Mouse (Mus musculus): ENCODE results near the gene Tmem126a. TPM values are rescaled to one million over a fixed set of nuclear protein-coding genes. Genes with fewer than 3 reads are reported as not detected.
A peak's percentile ranks its signal among the peaks of the same experiment; 100 is the strongest.

Tmem126a gene
- total RNA-seq (2015) (59.0 and 64.5 TPM in 2 replicates), total RNA-seq (2017) (20.7 and 31.2 TPM in 2 replicates)

DNA sequence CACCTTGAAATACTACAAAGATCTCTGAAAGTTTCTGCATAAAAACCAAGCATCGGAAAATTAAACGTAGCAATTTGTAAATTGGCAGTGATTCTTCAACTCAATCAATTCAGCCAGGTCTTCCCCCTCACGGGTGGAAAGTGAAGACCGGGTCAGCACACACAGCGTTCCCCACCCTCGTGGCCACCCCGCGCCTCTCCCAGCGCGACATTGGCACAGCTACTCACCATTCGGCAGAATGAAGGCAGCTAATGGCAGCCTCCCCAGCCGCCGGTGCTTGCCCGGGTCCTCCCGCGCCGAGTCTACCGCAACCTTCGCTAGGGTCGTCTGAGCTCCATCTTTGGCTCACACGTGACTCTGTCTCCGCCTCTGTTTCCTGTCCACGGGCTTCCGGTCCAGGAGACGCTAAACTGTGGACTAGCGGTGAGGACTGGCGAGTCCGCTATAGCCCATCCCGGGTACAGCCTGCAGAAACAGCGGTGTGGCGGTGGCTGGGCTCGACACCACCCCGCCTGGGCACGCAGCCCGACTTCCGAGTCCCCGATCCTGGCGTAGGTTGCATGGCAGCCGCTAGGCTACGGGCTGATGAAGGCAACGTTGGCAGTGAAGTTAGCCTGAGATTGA is at the start of gene Tmem126a:
Gene Tmem126a, minus strand, starts transcription at position 385 of the 624 bp plus-strand sequence.
- ATAC-seq (ENCODE audit: poor library complexity, severe bottlenecking) = peak; percentile 90

DNA sequence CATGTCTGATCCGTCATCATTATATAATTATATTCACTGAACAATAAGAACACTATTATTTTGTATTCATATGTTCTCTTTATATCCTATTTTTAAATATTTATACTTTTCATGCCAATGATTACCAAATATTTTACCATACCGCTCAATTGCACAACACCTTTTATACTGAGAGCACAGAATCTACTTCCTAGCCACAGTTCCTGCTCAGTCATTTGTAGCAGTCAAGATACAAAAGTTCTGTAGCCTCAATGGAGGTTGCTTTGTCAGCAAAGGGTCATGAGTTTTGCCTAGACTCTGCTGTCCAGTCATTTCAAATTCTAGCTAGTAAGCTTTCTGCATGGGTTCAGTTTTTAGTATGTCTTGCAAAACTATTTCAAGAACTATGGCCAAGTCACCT is 25.6 kb upstream of the Tmem126a start:
- ATAC-seq (ENCODE audit: poor library complexity, severe bottlenecking) = no peak

GRCm38 (mm10) chr7:90476313-90477245 is 19.6 kb upstream of the Tmem126a start, which contains the start of gene Dlg2:
Gene Dlg2, plus strand, starts transcription at chr7:90476672.
- ATAC-seq (ENCODE audit: poor library complexity, severe bottlenecking) = peak; percentile 38; the same call in 1 of the 2 replicates

GRCm38 (mm10) chr7:90475793-90476312 is 18.8 kb upstream of the Tmem126a start, which contains the start of gene Tmem126b:
Gene Tmem126b, minus strand, starts transcription at chr7:90476001.
- ATAC-seq (ENCODE audit: poor library complexity, severe bottlenecking) = peak; percentile 91

- ATAC-seq (ENCODE audit: poor library complexity, severe bottlenecking) = no peak
These were observed 16.5 kb upstream of the Tmem126a start for GRCm38 (mm10) chr7:90473511-90473910.

DNA sequence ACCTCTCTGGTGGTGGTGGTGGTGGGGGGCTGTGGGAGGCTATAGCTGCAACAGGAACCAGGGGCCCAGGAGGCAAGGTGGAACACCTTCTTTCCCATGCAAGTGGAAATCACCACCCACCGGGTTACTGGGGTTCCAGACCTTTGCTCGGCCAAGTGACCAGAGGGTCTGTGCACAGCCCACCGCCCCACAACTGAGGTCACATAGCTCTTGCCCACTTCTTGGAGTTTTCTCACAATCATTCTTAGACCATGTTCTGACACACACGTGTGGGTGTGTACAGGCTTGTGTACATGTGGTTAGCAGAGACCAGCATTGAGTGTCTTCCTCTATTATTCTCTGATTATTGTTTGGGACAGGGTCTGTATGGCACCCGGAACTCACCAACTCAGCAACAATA is 4.4 kb upstream of the Tmem126a start:
- ATAC-seq (ENCODE audit: poor library complexity, severe bottlenecking) = no peak

GRCm38 (mm10) chr7:90460930-90461329 is 3.9 kb upstream of the Tmem126a start:
- ATAC-seq (ENCODE audit: poor library complexity, severe bottlenecking) = peak; percentile 75

DNA sequence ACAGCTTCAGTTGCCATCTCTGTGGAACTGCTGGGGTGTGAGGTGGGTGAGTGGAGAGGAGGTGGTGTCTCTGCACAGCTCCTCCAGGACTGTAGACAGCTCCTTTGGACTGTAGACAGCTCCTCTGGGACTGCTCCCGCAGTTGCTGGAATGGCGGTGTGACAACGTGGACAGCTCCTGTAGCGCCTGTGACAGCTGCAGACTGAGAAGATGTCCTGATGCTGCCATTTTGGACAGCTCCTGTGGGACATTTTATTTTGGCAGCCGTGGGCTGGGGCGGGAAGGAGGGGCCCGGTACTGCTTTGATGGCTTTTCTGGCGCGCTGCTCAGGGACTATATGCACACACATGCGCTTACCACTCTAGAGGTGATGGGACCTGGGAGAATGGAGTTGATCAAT is 3.3 kb upstream of the Tmem126a start:
- ATAC-seq (ENCODE audit: poor library complexity, severe bottlenecking) = no peak

DNA sequence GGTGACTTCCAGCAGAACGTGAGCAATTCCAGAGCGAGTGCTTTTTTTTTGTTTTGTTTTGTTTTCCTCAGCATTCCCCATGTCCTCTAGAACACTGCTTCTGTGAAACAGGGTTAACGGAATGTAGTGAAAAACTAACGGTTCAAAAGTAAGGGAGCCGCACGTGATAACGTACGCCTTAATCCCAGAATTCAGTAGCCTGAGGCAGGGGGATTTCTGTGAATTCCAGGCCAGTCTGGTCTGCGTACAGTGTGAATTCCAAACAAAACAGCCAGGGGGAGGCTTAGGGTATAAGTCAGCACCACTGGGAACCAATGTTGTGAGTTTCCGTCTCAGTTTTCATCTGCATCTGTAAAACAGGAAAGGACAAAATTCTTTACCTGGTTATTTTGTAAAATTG is 488 bp upstream of the Tmem126a start:
- peak; percentile 17 for ATAC-seq (ENCODE audit: poor library complexity, severe bottlenecking)

GRCm38 (mm10) chr7:90456149-90456844 is 732 bp downstream of the Tmem126a start:
- ATAC-seq (ENCODE audit: poor library complexity, severe bottlenecking) = no peak

- no peak for ATAC-seq (ENCODE audit: poor library complexity, severe bottlenecking)
These were observed 12.8 kb downstream of the Tmem126a start for GRCm38 (mm10) chr7:90444206-90444605.

- peak; percentile 71 for ATAC-seq (ENCODE audit: poor library complexity, severe bottlenecking)
These were observed 13.6 kb downstream of the Tmem126a start for GRCm38 (mm10) chr7:90443101-90444091.

- ATAC-seq (ENCODE audit: poor library complexity, severe bottlenecking) = peak; percentile 86
These were observed 14.4 kb downstream of the Tmem126a start, which contains the start of gene Crebzf for GRCm38 (mm10) chr7:90442518-90443080. Gene Crebzf, plus strand, starts transcription at chr7:90442729.

- peak; percentile 4; the same call in 1 of the 2 replicates for ATAC-seq (ENCODE audit: poor library complexity, severe bottlenecking)
These were observed 15.0 kb downstream of the Tmem126a start for GRCm38 (mm10) chr7:90442070-90442469.

DNA sequence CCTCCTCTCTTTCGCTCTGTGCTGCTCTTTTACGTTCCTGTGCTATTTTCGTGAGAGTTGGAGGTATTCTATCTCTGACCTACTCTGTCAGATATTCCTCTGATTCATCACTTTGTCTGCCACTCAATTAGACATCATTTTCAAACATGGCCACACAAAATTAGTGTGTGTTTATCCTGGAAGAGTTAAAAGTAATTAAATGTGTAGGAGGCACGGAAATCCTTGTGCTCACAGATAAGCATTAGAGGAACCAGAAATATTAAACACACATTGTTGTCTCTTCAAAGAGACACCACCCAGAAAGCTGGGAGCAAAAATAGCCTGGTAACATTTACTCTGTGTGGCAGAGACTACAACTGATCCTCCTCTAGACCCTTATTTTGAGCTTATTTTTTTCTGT is 17.0 kb downstream of the Tmem126a start:
- no peak for ATAC-seq (ENCODE audit: poor library complexity, severe bottlenecking)

DNA sequence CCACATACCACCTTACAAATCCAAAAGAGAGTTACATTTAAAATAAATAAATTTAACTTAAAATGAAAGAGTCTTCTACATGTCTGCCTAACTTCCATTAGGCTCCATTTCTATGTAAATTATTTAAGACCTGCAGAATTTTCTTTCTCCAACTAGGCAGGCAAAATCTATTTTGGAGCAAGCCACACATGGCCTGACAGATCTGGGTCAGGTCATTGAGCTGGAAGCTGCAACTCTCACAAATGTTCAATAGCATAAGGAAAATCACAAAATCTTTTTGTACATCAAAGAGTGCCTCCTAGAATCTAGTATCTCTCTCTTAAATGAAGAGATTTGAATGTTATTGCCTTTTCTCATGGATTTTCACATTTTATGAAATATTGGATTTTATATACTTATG is 24.8 kb downstream of the Tmem126a start:
- ATAC-seq (ENCODE audit: poor library complexity, severe bottlenecking) = no peak

GRCm38 (mm10) chr7:90427006-90427405 is 30.0 kb downstream of the Tmem126a start:
- no peak for ATAC-seq (ENCODE audit: poor library complexity, severe bottlenecking)

DNA sequence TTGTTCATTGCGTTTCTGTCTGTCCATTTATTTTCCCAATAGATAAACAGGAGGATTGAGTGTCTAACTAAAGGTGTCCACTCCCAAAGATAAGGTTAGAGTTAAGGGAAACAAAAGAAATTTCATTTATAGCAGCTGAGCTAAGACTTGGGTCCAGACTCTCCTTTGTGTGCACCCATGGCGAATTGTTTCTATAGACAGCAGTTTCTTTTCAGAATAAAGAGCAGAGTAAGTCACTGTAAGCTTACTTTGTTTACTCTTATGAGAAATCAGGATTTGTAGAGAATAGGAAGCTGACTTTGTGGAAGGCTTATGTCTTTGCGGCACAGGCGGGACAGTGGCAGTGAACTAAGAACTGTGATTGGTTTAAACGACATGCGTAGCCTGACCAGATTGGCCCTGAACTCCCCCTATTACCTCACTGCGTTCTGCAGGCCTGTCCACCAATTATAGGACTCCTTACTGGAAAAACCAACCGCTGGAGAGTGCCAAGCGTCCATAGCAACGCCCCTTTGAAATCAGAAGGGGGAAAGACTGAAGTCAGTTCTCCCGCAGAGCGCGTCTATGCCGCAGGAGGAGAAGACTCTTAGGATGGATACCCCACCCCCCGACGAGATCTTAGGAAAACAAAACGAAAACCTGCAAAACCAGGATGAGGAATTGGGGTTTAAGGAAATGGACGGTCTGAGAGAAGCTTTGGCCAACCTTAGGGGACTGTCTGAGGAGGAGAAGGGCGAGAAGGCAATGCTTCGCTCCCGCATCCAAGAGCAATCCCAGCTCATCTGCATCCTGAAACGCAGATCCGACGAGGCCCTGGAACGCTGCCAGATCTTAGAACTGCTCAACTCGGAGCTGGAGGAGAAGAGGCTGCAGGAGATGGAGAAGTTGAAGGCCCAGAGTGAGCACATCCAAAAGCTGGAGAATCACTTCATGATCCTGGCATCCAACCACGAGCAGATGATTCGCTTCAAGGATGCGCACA is 30.7 kb downstream of the Tmem126a start, which contains the start of gene Ccdc89:
Gene Ccdc89, plus strand, starts transcription at position 558 of the 982 bp plus-strand sequence.
- peak; percentile 96 for ATAC-seq (ENCODE audit: poor library complexity, severe bottlenecking)
